Mouse (Mus musculus) gastrocnemius, adult 18-20 months (tissue): ENCODE results near the gene Ldhc. TPM values are rescaled to one million over a fixed set of nuclear protein-coding genes. Genes with fewer than 3 reads are reported as not detected.
"Not testable (repeated sequence)": the region's sequence is repeated elsewhere in the genome, so short reads cannot be mapped to it uniquely, and the experiment has no call there.

Experiments used
- DNase-seq: peaks from one replicate; pipeline ENCODE4 v3.0.0; 2021; ENCODE audit warnings: low spot score
- total RNA-seq, 2 experiments: library from RNA; stranded (reverse); gene quantifications; 2 replicates each; pipeline ENCODE4 v1.2.3; 2021

Gene Ldhc
- total RNA-seq, 2 experiments from 2014 or later: not detected

DNA sequence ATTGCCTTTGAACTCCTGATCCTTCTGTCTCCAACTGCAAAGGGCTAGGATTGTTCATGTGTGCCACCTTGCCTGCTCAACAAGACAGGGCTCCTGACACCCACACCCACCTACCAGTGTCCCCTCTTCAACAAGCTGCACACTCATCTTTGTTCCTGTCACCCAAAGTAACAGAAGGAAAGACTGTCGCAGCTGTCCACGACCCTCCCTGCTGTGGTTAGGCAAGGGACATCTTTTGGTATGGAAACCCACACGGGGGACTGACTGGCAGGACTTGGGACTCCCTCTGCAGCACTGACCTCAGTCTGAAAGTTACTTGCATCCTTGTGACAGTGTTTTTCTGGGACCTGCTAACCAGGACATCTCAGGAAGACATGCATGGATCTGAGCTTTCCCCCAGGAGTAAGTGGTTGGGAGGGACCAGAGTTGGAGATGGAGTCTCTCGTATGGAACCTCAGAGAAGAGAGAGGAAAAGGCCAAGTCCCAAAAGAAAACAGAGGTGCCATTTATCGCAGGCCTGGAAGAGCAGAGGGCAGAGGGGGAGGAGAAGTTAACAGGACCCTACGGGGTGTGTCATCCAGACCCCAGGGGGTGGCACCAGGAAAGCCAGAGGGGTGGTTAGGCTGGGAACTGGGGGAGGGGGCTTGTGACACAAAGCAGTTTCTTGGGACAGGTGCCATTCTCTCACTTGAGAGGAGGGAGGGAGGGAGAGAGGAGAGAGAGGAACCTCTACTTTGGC, 20.0 kb upstream of the Ldhc start, which contains the start of gene Ldha:
Gene Ldha (plus strand): TSS at position 689 of the 739 bp plus-strand sequence.
- no peak for DNase-seq

GRCm38 (mm10) chr7:46842278-46842677, 18.7 kb upstream of the Ldhc start:
- DNase-seq: no peak

- DNase-seq: no peak
Measured at GRCm38 (mm10) chr7:46843576-46843975, 17.4 kb upstream of the Ldhc start.

DNA sequence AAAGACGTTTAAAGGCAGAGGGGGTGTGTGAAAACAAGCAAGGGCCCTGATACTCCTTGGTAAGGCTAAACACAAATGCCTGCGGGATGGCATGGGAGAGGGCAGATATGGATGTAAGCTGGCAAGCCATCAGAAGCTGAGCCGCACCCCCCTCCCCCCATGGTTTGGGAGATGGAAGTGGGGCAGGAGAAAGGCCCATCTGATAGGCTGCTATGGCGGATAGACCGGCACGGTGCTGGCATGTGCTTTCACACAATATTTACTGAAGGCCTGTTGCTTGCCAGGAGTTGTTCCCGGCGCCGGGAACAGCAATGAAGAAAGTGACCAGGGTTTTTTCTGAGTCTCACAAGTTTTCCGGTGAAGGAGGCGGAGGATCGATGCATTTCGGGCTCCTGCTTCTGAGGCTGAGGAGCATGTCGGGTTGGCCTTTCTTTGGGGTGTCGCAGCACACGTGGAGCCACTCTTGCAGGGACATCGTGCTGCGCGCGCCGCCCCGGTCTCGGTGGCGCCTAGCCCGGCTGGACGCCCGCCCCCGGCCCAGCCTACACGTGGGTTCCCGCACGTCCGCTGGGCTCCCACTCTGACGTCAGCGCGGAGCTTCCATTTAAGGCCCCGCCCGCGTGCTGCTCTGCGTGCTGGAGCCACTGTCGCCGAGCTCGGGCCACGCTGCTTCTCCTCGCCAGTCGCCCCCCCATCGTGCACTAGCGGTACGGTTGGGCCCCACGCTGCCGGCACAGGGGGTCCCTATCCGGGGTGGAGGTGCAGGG, 15.6 kb upstream of the Ldhc start:
- DNase-seq: peak; percentile 94

GRCm38 (mm10) chr7:46845978-46846485, 15.0 kb upstream of the Ldhc start:
- peak; percentile 62 for DNase-seq

GRCm38 (mm10) chr7:46846486-46847244, 14.3 kb upstream of the Ldhc start:
- peak; percentile 79 for DNase-seq

GRCm38 (mm10) chr7:46849287-46849686, 11.7 kb upstream of the Ldhc start:
- peak; percentile 45 for DNase-seq

DNA sequence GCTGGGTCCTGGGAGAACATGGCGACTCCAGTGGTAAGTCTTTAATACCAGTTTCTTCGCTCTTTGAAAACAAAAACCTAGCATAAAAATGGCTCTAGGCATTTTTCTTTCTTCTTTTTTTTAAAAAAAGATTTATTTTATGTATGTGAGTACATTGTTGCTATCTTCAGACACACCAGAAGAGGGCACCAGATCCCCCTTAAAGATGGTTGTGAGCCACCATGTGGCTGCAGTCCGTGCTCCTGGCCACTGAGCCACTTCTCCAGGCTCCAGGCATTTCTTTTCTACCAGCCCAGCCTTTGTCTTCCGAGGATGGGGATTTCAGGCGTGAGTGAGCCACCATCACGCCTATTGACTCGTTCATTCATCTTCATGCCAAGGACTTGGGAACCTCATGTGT, 10.0 kb upstream of the Ldhc start:
- DNase-seq: no peak

GRCm38 (mm10) chr7:46852666-46853065, 8.3 kb upstream of the Ldhc start:
- DNase-seq: no peak

DNA sequence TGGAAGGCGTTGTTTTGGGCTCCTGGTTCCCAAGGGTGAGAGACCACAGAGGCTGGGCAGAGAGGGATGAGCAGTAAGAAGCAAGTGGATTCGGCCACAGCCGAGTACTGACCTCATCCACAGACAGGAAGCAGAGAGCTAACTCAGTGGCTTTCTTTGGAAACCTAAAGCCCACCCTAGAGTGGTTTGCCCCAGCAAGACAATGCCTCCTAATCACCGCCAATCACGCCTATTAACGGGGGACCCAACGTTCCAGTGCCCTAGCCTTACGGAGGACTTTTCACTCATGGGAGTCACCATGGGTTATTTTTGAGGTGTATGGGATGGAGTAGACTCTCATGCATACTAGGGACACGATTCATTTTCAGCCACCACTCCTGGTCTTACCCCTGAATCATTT, 7.6 kb upstream of the Ldhc start:
- no peak for DNase-seq

DNA sequence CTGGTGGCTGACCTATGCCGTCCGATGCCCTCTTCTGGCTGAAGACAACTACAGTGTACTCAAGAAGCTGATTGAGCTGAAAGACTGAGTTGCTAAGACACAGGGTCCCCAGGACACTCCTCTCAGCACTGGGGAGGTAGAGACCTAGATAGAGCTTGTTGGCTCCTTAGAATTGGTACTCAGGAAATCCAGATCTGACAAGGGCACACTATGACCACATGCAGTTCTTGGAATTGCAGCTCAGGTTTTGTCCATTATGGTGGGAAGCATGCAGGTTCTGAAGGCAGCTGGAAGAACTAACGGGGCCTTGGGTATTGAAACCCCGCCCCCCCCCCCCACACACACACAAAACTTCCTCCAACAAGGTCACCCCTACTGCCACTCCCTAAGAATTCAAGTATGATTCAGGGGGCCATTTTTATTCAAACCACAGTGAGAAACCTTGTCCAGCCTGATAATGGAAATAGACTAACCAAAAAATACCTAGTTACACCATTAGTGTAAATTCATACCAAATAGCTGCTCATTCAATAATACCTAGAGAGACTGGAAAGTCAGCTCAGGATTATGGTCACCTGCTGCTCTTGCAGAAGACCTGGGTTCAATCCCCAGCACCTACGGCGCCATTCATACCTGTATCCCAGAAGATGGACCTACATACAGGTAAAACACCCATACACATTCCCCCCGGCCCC, 5.0 kb upstream of the Ldhc start:
- DNase-seq: no peak

DNA sequence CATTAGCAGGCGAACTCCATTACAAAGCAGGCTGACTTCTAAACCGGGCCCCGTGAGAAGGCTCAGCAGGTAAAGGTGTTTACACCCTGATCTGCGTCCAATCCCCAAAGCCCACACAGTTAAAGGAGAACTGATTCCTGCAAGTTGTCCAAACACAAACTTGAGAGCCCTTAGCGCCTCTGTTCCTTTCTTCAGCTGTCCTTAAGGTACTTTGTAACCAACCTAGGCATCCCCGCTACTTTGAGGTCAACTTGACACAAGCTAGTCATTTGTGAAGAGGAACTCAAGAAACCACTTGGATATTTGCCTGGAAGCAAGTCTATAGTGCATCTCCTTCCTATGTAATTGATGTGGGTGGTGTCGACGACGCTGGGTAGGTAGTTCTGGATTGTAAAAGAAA, 3.6 kb upstream of the Ldhc start:
- DNase-seq: no peak

DNA sequence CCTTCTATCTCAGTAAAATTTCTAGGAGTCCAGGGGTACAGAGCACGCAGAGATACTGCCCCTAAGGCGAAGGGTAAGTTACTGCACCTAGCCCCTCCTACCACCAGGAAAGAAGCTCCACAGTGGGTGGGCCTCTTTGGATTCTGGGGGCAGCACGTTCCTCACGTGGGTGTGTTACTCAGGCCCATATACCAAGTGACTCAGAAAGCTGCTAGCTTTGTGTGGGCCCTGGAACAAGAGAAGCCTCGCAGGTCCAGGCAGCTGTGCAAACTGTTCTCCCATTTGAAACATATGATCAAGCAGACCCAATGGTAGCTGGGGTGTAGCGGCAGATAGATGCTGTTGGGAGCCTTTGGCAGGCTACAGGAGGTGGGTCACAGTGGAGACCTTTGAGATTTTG, 2.0 kb upstream of the Ldhc start:
- DNase-seq: no peak

GRCm38 (mm10) chr7:46871988-46872387, 11.0 kb downstream of the Ldhc start:
- no peak for DNase-seq

DNA sequence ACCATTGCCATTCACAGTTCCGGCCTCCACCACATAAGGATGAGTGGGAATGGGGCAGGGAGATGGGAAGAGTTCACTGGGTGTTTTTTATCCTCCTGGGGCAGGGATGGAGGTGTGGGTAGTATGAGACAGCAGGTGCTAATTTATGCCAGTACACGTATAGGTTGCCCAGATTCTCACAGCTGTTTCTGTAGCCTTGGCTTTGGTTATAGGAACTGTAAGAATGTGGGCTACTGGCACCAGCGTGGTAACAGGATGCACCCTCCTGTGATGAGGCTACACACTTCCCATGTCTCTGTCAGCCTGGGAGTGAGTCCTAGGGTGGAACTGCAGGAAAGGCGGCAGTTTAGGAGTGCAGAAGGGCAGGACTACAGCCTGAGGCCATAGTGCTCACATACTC, 15.8 kb downstream of the Ldhc start:
- DNase-seq: peak; percentile 15

DNA sequence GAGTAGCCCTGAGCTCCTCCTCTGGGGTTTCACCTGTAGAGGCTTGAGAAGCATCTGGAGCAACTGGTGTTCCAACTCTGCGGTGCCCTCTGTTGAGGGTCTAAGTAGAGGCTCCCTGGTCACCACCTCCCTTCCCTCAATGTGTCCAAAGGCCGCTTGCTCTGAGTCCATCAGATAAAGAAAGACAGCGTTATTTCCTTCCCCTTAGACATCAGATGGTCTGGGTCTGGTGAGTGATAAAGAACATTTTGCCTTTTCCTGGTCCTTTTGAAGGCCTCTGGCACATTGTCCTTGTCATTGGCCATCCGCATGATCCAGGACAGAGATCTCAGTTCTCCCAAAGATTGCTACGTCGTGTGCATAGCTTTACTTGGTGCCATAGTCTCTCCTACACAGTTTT, 16.3 kb downstream of the Ldhc start:
- DNase-seq: no peak

DNA sequence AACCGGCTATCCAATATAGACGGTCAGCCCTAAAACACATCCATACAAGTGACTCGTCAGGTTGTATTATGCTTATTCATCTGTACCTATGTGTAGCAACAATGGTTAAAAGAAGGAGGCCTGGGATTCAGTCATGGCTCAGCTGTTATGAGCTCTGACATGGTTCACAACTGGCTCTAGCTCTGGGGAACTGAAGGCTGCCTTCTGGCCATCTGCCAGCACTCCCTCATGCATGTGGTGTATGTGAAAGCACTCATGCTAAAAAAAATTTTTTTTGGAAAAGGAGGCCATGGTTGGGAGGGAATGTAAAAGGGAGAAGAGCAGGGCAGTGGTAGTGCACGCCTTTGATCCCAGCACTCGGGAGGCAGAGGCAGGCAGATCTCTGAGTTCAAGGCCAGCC, 18.8 kb downstream of the Ldhc start:
- DNase-seq: no peak

DNA sequence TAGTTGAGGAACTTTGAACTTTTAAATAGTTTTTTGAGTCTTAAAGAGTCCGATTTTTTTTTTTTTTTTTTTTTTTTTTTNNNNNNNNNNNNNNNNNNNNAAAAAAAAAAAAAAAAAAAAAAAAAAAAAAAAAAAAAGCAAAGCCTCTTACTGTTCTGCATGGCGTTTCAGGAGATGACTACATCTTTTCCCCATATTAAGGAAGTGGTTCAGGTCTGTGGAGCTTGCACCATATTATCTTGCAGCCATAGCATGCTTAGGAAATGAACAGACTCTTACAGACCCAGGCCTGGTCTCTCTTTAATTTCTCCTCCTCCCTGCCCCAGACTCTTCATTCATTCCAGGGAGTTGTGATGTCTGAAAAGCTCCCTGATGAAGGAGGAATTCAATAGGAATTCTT, 20.0 kb downstream of the Ldhc start:
- DNase-seq: no peak

- not testable (repeated sequence) for DNase-seq
Measured at GRCm38 (mm10) chr7:46881941-46882340, 20.9 kb downstream of the Ldhc start.

- DNase-seq: no peak
Measured at GRCm38 (mm10) chr7:46883304-46883703, 22.3 kb downstream of the Ldhc start.

GRCm38 (mm10) chr7:46895511-46895910, 34.5 kb downstream of the Ldhc start:
- DNase-seq: no peak
